In genomic region chr8:45201605-45202004, GRCm38 (mm10) we compare ENCODE assay signal across 8 mouse cellular contexts.
DNase-seq lines count a peak whose midpoint lies in the region; ATAC-seq lines count a peak whose summit lies in the region.
"Had no signal": no experiment of that assay in that cellular context is flagged by ENCODE, and none has a peak within 500 bp of the region (broad histone marks: within the 10 kb centered on the region; RNA-seq: fewer than 3 reads in every experiment).

No protein-coding gene starts in this region.

- H3K27ac ChIP-seq in forebrain, embryonic 16.5 days (ENCODE audit: low read length), result no peak overlapping the region

- intact Hi-C loops in heart, postnatal 36 days (cut with DNase I), result no loop called here

- H3K9me3 ChIP-seq in forebrain, embryonic 16.5 days (ENCODE audit: control insufficient read depth, low read length), result no peaks in the 10 kb centered on the region

- H3K9ac ChIP-seq in forebrain, embryonic 16.5 days (replicated peaks; ENCODE audit: low read depth, low read length), result no peak overlapping the region

- peak; percentile 65 for ATAC-seq in forebrain, embryonic 16.5 days

- H3K36me3 ChIP-seq in forebrain, embryonic 16.5 days (ENCODE audit: control insufficient read depth, insufficient read depth), result no peaks in the 10 kb centered on the region

- peaks cover 6% of the 10 kb centered on the region; the same call in 1 of the 2 replicates for H3K4me1 ChIP-seq in forebrain, embryonic 16.5 days (replicated peaks; ENCODE audit: control insufficient read depth, insufficient read depth, low read length)

- no peaks in the 10 kb centered on the region for H3K27me3 ChIP-seq in forebrain, embryonic 16.5 days (replicated peaks; ENCODE audit: control insufficient read depth, insufficient read depth, low read length)

- DNase-seq in kidney, postnatal 10 days, result peak; percentile 73
- DNase-seq in kidney, adult 9 months, result no peak
- peak; percentile 3 to 17 for DNase-seq in heart, postnatal 36 days
- DNase-seq in lung, postnatal 36 days, result peak; percentile 17
- no peak for DNase-seq in adrenal gland, adult 18-20 months (ENCODE audit: low spot score in 2 of 2)
- DNase-seq in B cell, adult 2 months, result no peak
- DNase-seq: thymus, postnatal 25 days had no signal

- WGBS in forebrain, embryonic 16.5 days, result 61% methylated on average over 5 of the region's 5 CpGs

- H3K4me2 ChIP-seq in forebrain, embryonic 16.5 days (ENCODE audit: low read length), result no peak overlapping the region

- H3K4me3 ChIP-seq in forebrain, embryonic 16.5 days (replicated peaks; ENCODE audit: low read length), result no peak overlapping the region

Comparison
In these comparisons a context has a peak if more than half of its experiments do, and no peak if none do; other contexts are left out.
1. DNase-seq: peak in kidney, postnatal 10 days (single experiment), heart, postnatal 36 days (2 of 2) and lung, postnatal 36 days (single experiment); none in kidney, adult 9 months (single experiment), adrenal gland, adult 18-20 months (0 of 2) and B cell, adult 2 months (0 of 2).